Mouse (Mus musculus): ENCODE data around the gene Tmem147. TPM values are rescaled to one million over a fixed set of nuclear protein-coding genes. Genes with fewer than 3 reads are reported as not detected.

The Tmem147 gene
- polyA plus RNA-seq, 1 experiment from 2014 or later: 238 TPM

DNA sequence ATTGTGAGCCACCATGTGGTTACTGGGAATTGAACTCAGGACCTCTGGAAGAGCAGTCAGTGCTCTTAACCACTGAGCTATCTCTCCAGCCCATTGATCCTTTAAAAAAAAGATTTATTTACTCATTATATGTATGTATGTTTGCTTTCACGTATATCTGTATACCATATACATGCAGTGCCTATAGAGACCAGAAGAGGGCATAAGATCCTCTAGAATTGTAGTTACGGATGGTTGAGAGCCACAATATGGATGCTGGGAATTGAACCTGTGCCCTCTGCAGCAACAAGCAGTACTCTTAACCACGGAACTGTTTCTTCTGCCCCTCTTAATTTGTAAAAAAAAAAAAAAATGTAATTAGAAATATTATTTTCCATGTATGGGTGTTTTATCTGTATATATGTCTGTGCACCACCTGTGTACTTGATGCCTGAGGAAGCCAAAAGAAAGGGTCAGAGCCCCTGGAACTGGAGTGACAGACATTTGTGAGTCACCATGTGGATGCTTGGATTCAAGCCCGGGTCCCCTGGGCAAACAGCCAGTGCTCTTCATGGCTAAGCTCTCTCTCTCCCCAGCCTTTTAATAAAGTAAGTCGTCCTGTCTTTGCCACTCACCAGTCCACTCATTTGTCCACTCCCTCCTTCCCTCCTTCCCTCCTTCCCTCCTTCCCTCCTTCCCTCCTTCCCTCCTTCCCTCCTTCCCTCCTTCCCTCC, 50.9 kb downstream of the Tmem147 start:
- DNase-seq: peak; percentile 37
- Histone ChIP-seq H3K36me3 (ENCODE audit: control insufficient read depth, insufficient read depth, low read length) (no peaks in the 10 kb centered on the region), H3K4me2 (ENCODE audit: low read length) (no peak overlapping the region), H3K27ac (replicated peaks; ENCODE audit: low read depth, low read length) (no peak overlapping the region), H3K9me3 (ENCODE audit: control insufficient read depth, low read length) (no peaks in the 10 kb centered on the region), H3K4me3 (replicated peaks; ENCODE audit: low read depth, low read length) (no peak overlapping the region), H3K4me1 (ENCODE audit: control insufficient read depth, insufficient read depth, low read length) (no peaks in the 10 kb centered on the region), H3K9ac (replicated peaks; ENCODE audit: low read length) (no peak overlapping the region), H3K27me3 (ENCODE audit: control insufficient read depth, insufficient read depth, low read length) (no peaks in the 10 kb centered on the region)
- ATAC-seq (ENCODE audit: low FRiP score, low TSS enrichment): no peak
- WGBS: 63% methylated on average over 5 of the region's 5 CpGs

Other genes with a start within 250 kb of the Tmem147 start
- not detected in 2 replicates for gene Prodh2, start 235.9 kb downstream of the Tmem147 start, polyA plus RNA-seq (2014; fragmentation: Nextera tagmentation; extraction: Ambion mirVana)
- gene Arhgap33, start 194.5 kb downstream of the Tmem147 start, polyA plus RNA-seq (2014; fragmentation: Nextera tagmentation; extraction: Ambion mirVana): 101 and 129 TPM in 2 replicates
- 6.3 and 7.4 TPM in 2 replicates for gene Hspb6, start 177.4 kb downstream of the Tmem147 start, polyA plus RNA-seq (2014; fragmentation: Nextera tagmentation; extraction: Ambion mirVana)
- 7.4 and 10.9 TPM in 2 replicates for gene Proser3, start 177.2 kb downstream of the Tmem147 start, polyA plus RNA-seq (2014; fragmentation: Nextera tagmentation; extraction: Ambion mirVana)
- 49.9 and 59.1 TPM in 2 replicates for gene Lin37, start 169.7 kb downstream of the Tmem147 start, polyA plus RNA-seq (2014; fragmentation: Nextera tagmentation; extraction: Ambion mirVana)
- gene U2af1l4, start 166.2 kb downstream of the Tmem147 start, polyA plus RNA-seq (2014; fragmentation: Nextera tagmentation; extraction: Ambion mirVana): 103 and 104 TPM in 2 replicates
- gene Gm49396, start 166.2 kb downstream of the Tmem147 start, polyA plus RNA-seq (2014; fragmentation: Nextera tagmentation; extraction: Ambion mirVana): 8.2 and 11.8 TPM in 2 replicates
- 99.1 and 135 TPM in 2 replicates for gene Psenen, start 165.9 kb downstream of the Tmem147 start, polyA plus RNA-seq (2014; fragmentation: Nextera tagmentation; extraction: Ambion mirVana)
- 2.8 and 5.8 TPM in 2 replicates for gene Igflr1, start 164.1 kb downstream of the Tmem147 start, polyA plus RNA-seq (2014; fragmentation: Nextera tagmentation; extraction: Ambion mirVana)
- gene Kmt2b, start 140.8 kb downstream of the Tmem147 start, polyA plus RNA-seq (2014; fragmentation: Nextera tagmentation; extraction: Ambion mirVana): 13.1 and 15.4 TPM in 2 replicates
- gene Zbtb32, start 130.6 kb downstream of the Tmem147 start, polyA plus RNA-seq (2014; fragmentation: Nextera tagmentation; extraction: Ambion mirVana): 0.34 and 0.47 TPM in 2 replicates
- 0.15 and 0.20 TPM in 2 replicates for gene Upk1a, start 116.7 kb downstream of the Tmem147 start, polyA plus RNA-seq (2014; fragmentation: Nextera tagmentation; extraction: Ambion mirVana)
- gene Cox6b1, start 103.4 kb downstream of the Tmem147 start, polyA plus RNA-seq (2014; fragmentation: Nextera tagmentation; extraction: Ambion mirVana): 999 and 1,303 TPM in 2 replicates
- gene Etv2, start 93.7 kb downstream of the Tmem147 start, polyA plus RNA-seq (2014; fragmentation: Nextera tagmentation; extraction: Ambion mirVana): not detected in 2 replicates
- 126 and 144 TPM in 2 replicates for gene Rbm42, start 79.2 kb downstream of the Tmem147 start, polyA plus RNA-seq (2014; fragmentation: Nextera tagmentation; extraction: Ambion mirVana)
- 21.6 and 22.8 TPM in 2 replicates for gene Haus5, start 64.5 kb downstream of the Tmem147 start, polyA plus RNA-seq (2014; fragmentation: Nextera tagmentation; extraction: Ambion mirVana)
- gene Pmis2, start 57.9 kb downstream of the Tmem147 start, polyA plus RNA-seq (2014; fragmentation: Nextera tagmentation; extraction: Ambion mirVana): not detected in 2 replicates
- gene 2200002J24Rik, start 30.6 kb downstream of the Tmem147 start, polyA plus RNA-seq (2014; fragmentation: Nextera tagmentation; extraction: Ambion mirVana): not detected in 2 replicates
- gene Atp4a, start 17.3 kb downstream of the Tmem147 start, polyA plus RNA-seq (2014; fragmentation: Nextera tagmentation; extraction: Ambion mirVana): 0.53 and 1.1 TPM in 2 replicates
- 0.83 and 1.2 TPM in 2 replicates for gene Gapdhs, start 14.1 kb upstream of the Tmem147 start, polyA plus RNA-seq (2014; fragmentation: Nextera tagmentation; extraction: Ambion mirVana)
- gene Sbsn, start 21.9 kb upstream of the Tmem147 start, polyA plus RNA-seq (2014; fragmentation: Nextera tagmentation; extraction: Ambion mirVana): 0.82 and 3.8 TPM in 2 replicates
- gene Dmkn, start 34.2 kb upstream of the Tmem147 start, polyA plus RNA-seq (2014; fragmentation: Nextera tagmentation; extraction: Ambion mirVana): 0.78 and 0.87 TPM in 2 replicates
- not detected in 2 replicates for gene Krtdap, start 58.4 kb upstream of the Tmem147 start, polyA plus RNA-seq (2014; fragmentation: Nextera tagmentation; extraction: Ambion mirVana)
- gene Ffar2, start 94.2 kb upstream of the Tmem147 start, polyA plus RNA-seq (2014; fragmentation: Nextera tagmentation; extraction: Ambion mirVana): 0.11 TPM in 1 of 2 replicates, not detected in the other
- gene Ffar3, start 126.6 kb upstream of the Tmem147 start, polyA plus RNA-seq (2014; fragmentation: Nextera tagmentation; extraction: Ambion mirVana): not detected in 2 replicates
- gene Ffar1, start 132.0 kb upstream of the Tmem147 start, polyA plus RNA-seq (2014; fragmentation: Nextera tagmentation; extraction: Ambion mirVana): not detected in 2 replicates
- gene Cd22, start 150.8 kb upstream of the Tmem147 start, polyA plus RNA-seq (2014; fragmentation: Nextera tagmentation; extraction: Ambion mirVana): not detected in 2 replicates
- 1.8 and 2.8 TPM in 2 replicates for gene Mag, start 185.3 kb upstream of the Tmem147 start, polyA plus RNA-seq (2014; fragmentation: Nextera tagmentation; extraction: Ambion mirVana)
- gene Hamp2, start 195.1 kb upstream of the Tmem147 start, polyA plus RNA-seq (2014; fragmentation: Nextera tagmentation; extraction: Ambion mirVana): not detected in 2 replicates
- not detected in 2 replicates for gene Hamp, start 214.5 kb upstream of the Tmem147 start, polyA plus RNA-seq (2014; fragmentation: Nextera tagmentation; extraction: Ambion mirVana)
- 26.2 and 30.4 TPM in 2 replicates for gene Usf2, start 227.3 kb upstream of the Tmem147 start, polyA plus RNA-seq (2014; fragmentation: Nextera tagmentation; extraction: Ambion mirVana)
- gene Lsr, start 243.9 kb upstream of the Tmem147 start, polyA plus RNA-seq (2014; fragmentation: Nextera tagmentation; extraction: Ambion mirVana): 9.9 and 15.6 TPM in 2 replicates
- gene Fam187b, start 244.2 kb upstream of the Tmem147 start, polyA plus RNA-seq (2014; fragmentation: Nextera tagmentation; extraction: Ambion mirVana): 0.36 and 0.37 TPM in 2 replicates

Data from midbrain, embryonic 14.5 days (tissue).